Mouse (Mus musculus) neural tube, embryonic 14.5 days (tissue): ENCODE data around the gene Gm45713. TPM values are rescaled to one million over a fixed set of nuclear protein-coding genes. Genes with fewer than 3 reads are reported as not detected.

Source experiments
- ATAC-seq: fragments of 200-750 bp; cut with Nextera tagmentation; 2 replicates; pipeline ENCODE4 v1.8.0; 2017; ENCODE audit warnings: low read depth, mild to moderate bottlenecking, moderate TSS enrichment, moderate library complexity
- H3K27ac ChIP-seq: fragments of 300-500 bp; sonication (generic); 2 replicates; pipeline ENCODE4 v1.5.1; 2014; ENCODE audit warnings: low read depth, mild to moderate bottlenecking, control low read depth, low read length, moderate library complexity, mixed read lengths
- H3K27me3 ChIP-seq: fragments of 300-500 bp; sonication (generic); 2 replicates; pipeline ENCODE4 v1.6.1; 2014; ENCODE audit warnings: low read length; ENCODE audit not compliant: control insufficient read depth, insufficient read depth
- H3K36me3 ChIP-seq: fragments of 300-500 bp; sonication (generic); 2 replicates; pipeline ENCODE4 v1.6.1; 2014; ENCODE audit warnings: low read length, mixed read lengths; ENCODE audit not compliant: control insufficient read depth, insufficient read depth
- H3K4me1 ChIP-seq: fragments of 300-500 bp; sonication (generic); 2 replicates; pipeline ENCODE4 v1.6.1; 2014; ENCODE audit warnings: low read length; ENCODE audit not compliant: control insufficient read depth, insufficient read depth
- H3K4me2 ChIP-seq: fragments of 300-500 bp; sonication (generic); 2 replicates; pipeline ENCODE4 v1.6.1; 2014; ENCODE audit warnings: mild to moderate bottlenecking, low read depth, low read length, control low read depth
- H3K4me3 ChIP-seq: fragments of 300-500 bp; sonication (generic); 2 replicates; pipeline ENCODE4 v1.5.1; 2014; ENCODE audit warnings: low read depth, low read length, control low read depth, mixed read lengths
- H3K9ac ChIP-seq: fragments of 300-500 bp; sonication (generic); replicated peaks from 2 replicates; pipeline ENCODE4 v1.6.1; 2014; ENCODE audit warnings: low read depth, mild to moderate bottlenecking, control low read depth, low read length, mixed read lengths
- H3K9me3 ChIP-seq: fragments of 300-500 bp; sonication (generic); 2 replicates; pipeline ENCODE4 v1.6.1; 2016; ENCODE audit warnings: low read length; ENCODE audit not compliant: control insufficient read depth
- WGBS: fragments of 180-500 bp; shearing (Covaris S2); extraction: QIAGEN DNeasy Blood & Tissue Kit; methylation state at CpG from one replicate; pipeline ENCODE4 v1.1.7; 2014; 5-methylcytosine and 5-hydroxymethylcytosine counted together
- polyA plus RNA-seq: library from polyadenylated mRNA; unstranded; fragments of >200 nt; fragmentation: Nextera tagmentation; extraction: Ambion mirVana; gene quantifications from 2 replicates; pipeline ENCODE4 v1.2.1, GENCODE M21; 2014

Gm45713 gene
- polyA plus RNA-seq, 1 experiment from 2014 or later = not detected

DNA sequence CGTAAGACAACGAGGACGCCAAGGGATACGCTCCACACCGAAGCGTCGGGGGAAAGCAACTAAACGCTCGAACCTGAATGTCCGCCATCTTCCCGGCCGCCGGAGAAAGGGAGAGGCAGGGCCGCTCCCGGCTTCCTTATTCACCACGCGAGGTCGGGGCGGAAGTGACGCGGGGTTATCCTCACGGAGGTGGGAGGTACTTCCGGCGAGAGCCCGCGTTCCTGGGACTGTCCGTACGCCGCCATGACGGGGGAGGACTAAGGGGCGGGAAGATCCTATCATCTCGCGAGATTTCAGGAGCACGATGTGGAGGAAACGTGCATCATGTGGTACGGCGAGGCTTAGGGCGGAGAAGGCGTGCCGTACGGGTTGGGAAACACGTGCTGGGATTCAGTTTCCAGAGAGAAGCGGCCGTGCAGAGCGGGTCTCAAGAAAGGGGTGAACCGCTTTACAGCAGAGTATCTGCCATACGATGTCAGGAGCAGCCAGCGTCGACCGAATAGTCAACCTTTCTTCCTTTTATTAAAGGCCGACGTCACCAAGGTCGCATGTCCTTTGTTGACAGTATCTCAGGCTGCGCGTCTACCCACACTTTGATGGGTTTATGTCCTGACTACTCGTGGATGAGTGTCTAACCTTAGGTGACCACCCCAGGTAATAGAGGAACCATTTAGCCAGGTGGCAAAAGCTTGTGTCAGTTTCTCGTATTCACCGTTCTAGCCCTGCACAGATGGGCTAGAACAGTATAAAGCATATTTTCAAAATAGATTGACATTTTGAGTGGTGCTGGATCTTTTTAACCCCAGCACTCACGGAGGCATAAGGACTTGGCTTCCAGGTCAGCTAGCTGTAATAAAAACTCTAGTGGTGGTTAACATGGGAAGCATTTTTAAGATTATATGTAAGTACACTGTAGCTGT lies 11.5 kb downstream of the Gm45713 start, which contains the start of gene Rps11:
Gene Rps11, minus strand, starts transcription at position 216 of the 920 bp plus-strand sequence.
- Histone ChIP-seq H3K4me3 (peak within 1 kb of the TSS; percentile 96), H3K9me3 (no peaks in the 10 kb centered on the region), H3K4me1 (peaks cover 27% of the 10 kb centered on the region), H3K4me2 (peak within 1 kb of the TSS; percentile 94), H3K9ac (peak within 1 kb of the TSS; percentile 98), H3K36me3 (peaks cover 58% of the 10 kb centered on the region), H3K27me3 (no peaks in the 10 kb centered on the region; the same call in 1 of the 2 replicates), H3K27ac (peak within 1 kb of the TSS; percentile 91)
- peak; percentile 90 for ATAC-seq
- whole genome bisulfite sequencing = under 1% methylated on average over 59 of the region's 59 CpGs

DNA sequence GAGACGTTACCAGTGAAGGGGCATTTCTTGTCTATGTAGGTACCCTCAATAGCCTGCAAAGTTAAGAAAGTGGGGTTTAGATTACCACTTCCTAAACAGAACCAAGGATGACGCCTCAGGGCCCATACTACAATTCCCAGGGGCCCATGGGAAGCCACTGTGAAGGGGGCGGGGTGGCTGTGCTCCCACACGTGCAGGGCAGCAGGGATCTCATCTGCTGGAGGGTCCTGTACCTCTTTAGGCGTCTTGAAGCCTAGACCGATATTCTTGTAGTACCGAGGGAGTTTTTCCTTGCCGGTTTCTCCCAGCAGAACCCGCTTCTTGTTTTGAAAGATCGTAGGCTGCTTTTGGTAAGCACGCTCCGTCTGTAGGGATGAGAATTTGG lies 12.9 kb downstream of the Gm45713 start:
- H3K9ac ChIP-seq = peak overlapping the region; percentile 98
- peak overlapping the region; percentile 91; the same call in 1 of the 2 replicates for H3K27ac ChIP-seq
- H3K4me3 ChIP-seq = peak overlapping the region; percentile 96
- H3K9me3 ChIP-seq = no peaks in the 10 kb centered on the region
- 23% methylated on average over 12 of the region's 12 CpGs for WGBS
- H3K27me3 ChIP-seq = no peaks in the 10 kb centered on the region
- H3K4me2 ChIP-seq = peak overlapping the region; percentile 94
- peaks cover 63% of the 10 kb centered on the region for H3K36me3 ChIP-seq
- ATAC-seq = no peak
- H3K4me1 ChIP-seq = peaks cover 27% of the 10 kb centered on the region

DNA sequence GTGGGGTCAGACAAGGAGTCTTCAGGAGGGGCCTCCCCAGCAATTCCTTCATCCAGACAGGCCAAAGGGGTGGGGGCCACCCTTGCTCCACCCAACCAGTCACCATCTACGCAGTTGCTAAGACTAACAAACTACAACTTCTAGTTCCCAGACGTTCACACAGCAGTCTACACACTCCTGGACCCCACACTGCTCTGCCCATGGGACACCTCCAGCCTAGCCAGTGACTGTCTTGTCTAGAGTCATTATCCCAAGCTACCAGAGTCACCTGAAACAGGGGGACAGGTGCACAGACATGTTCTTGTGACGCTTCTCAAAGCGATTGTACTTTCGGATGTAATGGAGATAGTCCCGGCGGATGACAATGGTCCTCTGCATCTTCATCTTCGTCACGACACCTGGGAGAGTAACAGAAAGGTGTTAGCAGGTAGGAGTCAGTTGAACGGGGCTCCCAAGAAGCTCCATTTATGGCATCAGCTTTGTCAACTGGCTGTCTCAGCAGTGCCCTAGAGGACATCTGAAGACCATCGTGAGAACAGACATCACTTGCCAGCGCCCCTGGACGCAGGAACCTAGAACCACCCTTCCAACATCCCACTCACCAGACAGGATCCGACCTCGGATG lies 13.4 kb downstream of the Gm45713 start:
- 0 out of 2 replicates have a peak overlapping the region, but pooled peaks have one; percentile 32 for H3K9ac ChIP-seq
- H3K27me3 ChIP-seq = no peaks in the 10 kb centered on the region
- 88% methylated on average over 15 of the region's 15 CpGs for WGBS
- peaks cover 67% of the 10 kb centered on the region for H3K36me3 ChIP-seq
- peak overlapping the region; percentile 94 for H3K4me2 ChIP-seq
- H3K27ac ChIP-seq = no peak overlapping the region
- no peak for ATAC-seq
- no peaks in the 10 kb centered on the region for H3K9me3 ChIP-seq
- H3K4me1 ChIP-seq = peaks cover 27% of the 10 kb centered on the region
- peak overlapping the region; percentile 96 for H3K4me3 ChIP-seq

DNA sequence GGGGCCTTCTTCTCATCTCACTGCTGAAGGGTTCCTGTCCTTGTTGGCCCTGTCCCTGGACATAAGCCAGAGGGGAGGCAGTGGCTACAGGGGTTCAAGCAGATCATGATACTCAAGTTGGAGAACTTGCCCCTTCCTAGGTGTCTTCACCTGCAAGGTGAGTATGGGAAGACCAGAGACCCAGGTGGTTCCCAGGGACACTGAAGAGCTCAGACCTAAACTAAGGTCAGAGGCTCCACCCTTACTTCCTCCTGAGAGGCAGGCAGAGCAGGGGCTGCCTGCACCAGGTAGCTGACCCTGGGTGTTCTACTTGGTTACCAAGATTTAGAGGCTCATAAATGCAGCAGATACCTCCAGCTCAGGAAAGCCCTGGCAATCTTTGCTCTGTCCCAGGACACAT lies 14.1 kb downstream of the Gm45713 start:
- Histone ChIP-seq H3K27me3 (no peaks in the 10 kb centered on the region), H3K4me3 (no peak overlapping the region), H3K36me3 (peaks cover 62% of the 10 kb centered on the region), H3K9ac (no peak overlapping the region), H3K4me2 (no peak overlapping the region), H3K4me1 (peaks cover 21% of the 10 kb centered on the region), H3K27ac (no peak overlapping the region), H3K9me3 (no peaks in the 10 kb centered on the region)
- no peak for ATAC-seq

DNA sequence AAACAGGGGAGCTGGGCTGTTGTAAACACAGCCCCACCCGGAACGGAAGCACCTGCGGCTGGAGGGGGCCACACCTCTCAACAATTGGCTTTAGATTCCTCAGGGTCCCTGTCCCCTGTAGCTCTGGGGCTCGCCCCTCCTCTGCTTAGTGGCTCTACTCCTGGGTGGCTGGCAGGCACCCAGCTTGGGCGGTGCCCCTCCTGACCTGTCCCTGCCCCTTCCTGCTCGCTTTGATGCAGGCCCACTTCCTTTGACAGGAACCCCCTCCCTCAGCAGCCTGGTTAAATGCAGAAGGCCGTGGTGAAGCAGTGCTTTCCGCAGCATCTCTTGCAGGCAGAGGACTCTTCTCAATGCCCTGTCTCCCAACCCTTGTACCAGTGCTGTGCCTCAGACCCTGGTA lies 14.6 kb downstream of the Gm45713 start:
- H3K9ac ChIP-seq = 0 out of 2 replicates have a peak overlapping the region, but pooled peaks have one; percentile 25
- H3K27ac ChIP-seq = no peak overlapping the region
- H3K27me3 ChIP-seq = no peaks in the 10 kb centered on the region
- H3K4me1 ChIP-seq = peaks cover 15% of the 10 kb centered on the region
- WGBS = 76% methylated on average over 8 of the region's 8 CpGs
- no peak overlapping the region for H3K4me2 ChIP-seq
- H3K9me3 ChIP-seq = no peaks in the 10 kb centered on the region
- no peak for ATAC-seq
- peaks cover 56% of the 10 kb centered on the region for H3K36me3 ChIP-seq
- no peak overlapping the region for H3K4me3 ChIP-seq

DNA sequence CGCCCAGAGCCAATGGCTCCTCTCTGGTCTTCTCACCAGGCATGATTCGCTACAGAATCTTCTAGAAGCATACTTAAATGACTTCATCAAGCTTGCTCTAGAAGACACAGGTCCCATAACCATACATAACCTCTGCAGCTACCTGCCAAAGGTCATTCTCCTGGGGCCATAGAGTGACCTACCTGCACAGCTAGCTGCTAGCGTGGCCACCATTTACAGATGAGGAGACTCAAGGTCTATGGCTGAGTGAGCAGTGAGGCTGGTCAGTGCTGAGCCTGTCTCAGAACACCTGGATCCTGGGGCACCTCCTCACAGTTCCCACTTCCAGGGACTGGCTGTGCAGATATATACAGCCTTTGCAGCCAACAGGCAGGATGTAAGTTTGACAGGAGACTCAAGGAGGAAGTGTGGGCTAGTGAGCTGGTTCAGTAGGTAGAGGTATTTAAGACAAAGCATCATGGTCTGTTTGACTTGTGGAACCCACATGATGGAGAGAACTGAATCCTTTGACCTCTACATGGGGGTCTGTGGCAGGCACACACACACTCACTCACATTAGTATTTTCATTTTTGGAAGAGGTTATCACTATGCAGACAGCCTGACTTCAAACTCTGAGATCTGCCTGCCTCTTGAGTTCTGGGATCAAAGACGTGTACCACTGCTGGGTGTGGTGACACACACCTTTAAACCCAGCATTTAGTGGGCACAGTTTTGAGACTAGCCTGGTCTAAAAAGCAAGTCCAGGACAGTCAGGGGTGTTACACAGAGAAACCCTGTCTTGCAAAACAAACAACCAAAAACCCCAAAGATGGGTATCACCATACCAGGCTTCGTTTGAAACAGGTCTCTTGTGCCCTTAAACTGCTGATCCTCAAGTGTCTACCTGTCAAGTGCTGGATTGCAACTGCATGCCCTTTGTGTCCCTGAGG lies 16.0 kb downstream of the Gm45713 start:
- Histone ChIP-seq H3K36me3 (peaks cover 43% of the 10 kb centered on the region), H3K27me3 (no peaks in the 10 kb centered on the region), H3K4me2 (no peak overlapping the region), H3K27ac (0 out of 2 replicates have a peak overlapping the region, but pooled peaks have one; percentile 10), H3K9me3 (no peaks in the 10 kb centered on the region), H3K4me3 (no peak overlapping the region), H3K4me1 (peaks cover 12% of the 10 kb centered on the region), H3K9ac (no peak overlapping the region)
- 77% methylated on average over 5 of the region's 5 CpGs for WGBS
- ATAC-seq = no peak

DNA sequence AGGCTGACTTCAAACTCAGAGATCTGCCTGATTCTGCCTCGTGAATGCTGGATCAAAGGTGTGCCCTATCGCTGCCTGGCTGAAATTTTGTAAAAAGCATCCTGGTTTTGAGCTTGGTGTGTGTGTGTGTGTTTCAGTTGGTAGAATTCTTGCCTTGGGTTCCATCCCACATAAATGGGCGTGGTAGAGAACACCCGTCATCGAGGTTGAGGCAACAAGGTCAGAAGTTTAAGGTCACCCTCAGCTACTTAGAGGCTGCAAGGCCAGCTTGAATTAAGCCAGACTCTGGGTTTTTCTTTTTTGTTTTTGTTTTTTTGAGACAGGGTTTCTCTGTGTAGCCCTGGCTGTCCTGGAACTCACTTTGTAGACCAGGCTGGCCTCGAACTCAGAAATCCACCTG lies 17.7 kb downstream of the Gm45713 start:
- Histone ChIP-seq H3K4me2 (no peak overlapping the region), H3K4me1 (peaks cover 9% of the 10 kb centered on the region), H3K4me3 (no peak overlapping the region), H3K9me3 (no peaks in the 10 kb centered on the region), H3K27ac (no peak overlapping the region), H3K9ac (no peak overlapping the region), H3K27me3 (no peaks in the 10 kb centered on the region), H3K36me3 (peaks cover 42% of the 10 kb centered on the region)
- no peak for ATAC-seq
- 93% methylated on average over 6 of the region's 6 CpGs for WGBS

DNA sequence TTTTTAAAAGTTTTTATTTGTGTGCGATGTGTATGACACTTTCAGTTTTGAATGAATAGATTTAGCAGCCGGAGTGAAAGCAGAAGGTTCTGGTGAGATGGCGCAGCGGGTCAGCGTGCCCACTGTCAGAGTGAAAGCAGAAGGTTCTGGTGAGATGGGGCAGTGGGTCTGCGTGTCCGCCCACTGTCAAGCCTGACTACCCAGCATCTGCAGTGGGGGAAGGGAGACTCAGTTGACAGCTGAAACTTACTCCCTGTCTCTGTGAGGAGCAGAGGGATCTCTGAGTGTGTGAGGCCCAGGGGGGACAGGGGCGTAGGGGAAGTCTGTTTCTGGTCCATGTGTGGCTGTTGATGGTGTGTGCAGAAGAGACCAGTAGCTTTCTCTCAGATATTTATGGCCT lies 18.5 kb downstream of the Gm45713 start:
- 0 out of 2 replicates have a peak, but pooled peaks cover 3% of the 10 kb centered on the region for H3K4me1 ChIP-seq
- H3K36me3 ChIP-seq = peaks cover 38% of the 10 kb centered on the region
- no peak overlapping the region for H3K27ac ChIP-seq
- WGBS = 85% methylated on average over 8 of the region's 8 CpGs
- H3K9me3 ChIP-seq = no peaks in the 10 kb centered on the region
- no peak overlapping the region for H3K4me2 ChIP-seq
- H3K9ac ChIP-seq = no peak overlapping the region
- no peak for ATAC-seq
- no peaks in the 10 kb centered on the region for H3K27me3 ChIP-seq
- H3K4me3 ChIP-seq = no peak overlapping the region
